1 mouse cellular context compared by ENCODE assay signal in genomic region chr2:173737222-173737989, GRCm38 (mm10).
TF ChIP-seq lines count a peak whose summit lies in the region.

Vapb (plus strand) TSS chr2:173737511.

TF ChIP-seq in CH12.LX, 34 proteins besides CTCF, POLR2A, EP300 and RAD21 (continued from another document):
- TF ChIP-seq CHD1 (IDR thresholded peaks at IDR 0.05; ENCODE audit: low read depth, low read length) (no peak), POLR2AphosphoS2 (IDR thresholded peaks at IDR 0.05; ENCODE audit: low read depth, low read length) (no peak), USF2 (conservative IDR thresholded peaks at IDR 0.05; ENCODE audit: low read depth, low read length) (no peak), KAT2A (IDR thresholded peaks at IDR 0.05; ENCODE audit: insufficient replicate concordance, low read length) (0 out of 2 replicates have a peak, but pooled peaks have one; percentile 36), ELF1 (IDR thresholded peaks at IDR 0.05; ENCODE audit: low read depth, low read length) (peak; percentile 81), HCFC1 (IDR thresholded peaks at IDR 0.05; ENCODE audit: low read depth, low read length) (peak; percentile 78), UBTF (IDR thresholded peaks at IDR 0.05; ENCODE audit: low read depth, low read length) (no peak), ZMIZ1 (IDR thresholded peaks at IDR 0.05; ENCODE audit: low read depth, low read length) (no peak), MAFK (IDR thresholded peaks at IDR 0.05; ENCODE audit: insufficient replicate concordance, low read length) (no peak), ETS1 (conservative IDR thresholded peaks at IDR 0.05; ENCODE audit: low read depth, low read length) (no peak)
